Mouse (Mus musculus) hindbrain, embryonic 13.5 days (tissue): Measurements from ENCODE around the gene Gemin2. TPM values are rescaled to one million over a fixed set of nuclear protein-coding genes. Genes with fewer than 3 reads are reported as not detected.
A peak's percentile ranks its signal among the peaks of the same experiment; 100 is the strongest.
"Not testable (repeated sequence)": the region's sequence is repeated elsewhere in the genome, so short reads cannot be mapped to it uniquely, and the experiment has no call there.

Experiments
- ATAC-seq: fragments of 200-750 bp; cut with Nextera tagmentation; 2 replicates; pipeline ENCODE4 v1.8.0; 2017; ENCODE audit warnings: moderate TSS enrichment; ENCODE audit not compliant: low FRiP score
- H3K27ac ChIP-seq: fragments of 300-500 bp; sonication (generic); 2 replicates; pipeline ENCODE4 v1.5.1; 2015; ENCODE audit warnings: inconsistent platforms, mild to moderate bottlenecking, moderate library complexity
- H3K27me3 ChIP-seq: fragments of 300-500 bp; sonication (generic); 2 replicates; pipeline ENCODE4 v1.6.1; 2015; ENCODE audit warnings: mild to moderate bottlenecking, inconsistent platforms
- H3K36me3 ChIP-seq: fragments of 300-500 bp; sonication (generic); 2 replicates; pipeline ENCODE4 v1.6.1; 2015; ENCODE audit warnings: mild to moderate bottlenecking, inconsistent platforms
- H3K4me1 ChIP-seq: fragments of 300-500 bp; sonication (generic); replicated peaks from 2 replicates; pipeline ENCODE4 v1.6.1; 2015; ENCODE audit warnings: inconsistent platforms
- H3K4me2 ChIP-seq: fragments of 300-500 bp; sonication (generic); 2 replicates; pipeline ENCODE4 v1.6.1; 2015; ENCODE audit warnings: inconsistent platforms, mild to moderate bottlenecking, moderate library complexity
- H3K4me3 ChIP-seq: fragments of 300-500 bp; sonication (generic); 2 replicates; pipeline ENCODE4 v1.5.1; 2015; ENCODE audit warnings: mild to moderate bottlenecking, inconsistent platforms
- H3K9ac ChIP-seq: fragments of 300-500 bp; sonication (generic); 2 replicates; pipeline ENCODE4 v1.6.1; 2015; ENCODE audit warnings: mild to moderate bottlenecking, inconsistent platforms
- H3K9me3 ChIP-seq: fragments of 300-500 bp; sonication (generic); 2 replicates; pipeline ENCODE4 v1.6.1; 2016; ENCODE audit warnings: inconsistent platforms
- WGBS: fragments of 180-500 bp; shearing (Covaris S2); methylation state at CpG from one replicate; pipeline ENCODE4 v1.1.7; 2015; 5-methylcytosine and 5-hydroxymethylcytosine counted together
- polyA plus RNA-seq: library from polyadenylated mRNA; unstranded; fragments of >200 nt; fragmentation: Nextera tagmentation; extraction: Ambion mirVana; gene quantifications from 2 replicates; pipeline ENCODE4 v1.2.1, GENCODE M21; 2015

Gemin2 gene
- polyA plus RNA-seq: 17.4 and 17.5 TPM in 2 replicates

GRCm38 (mm10) chr12:59013234-59013633, at the start of gene Gemin2:
Gene Gemin2 (plus strand): TSS chr12:59013393.
- peak within 1 kb of the TSS; percentile 82 for H3K4me3 ChIP-seq
- peak; percentile 69 for ATAC-seq
- WGBS: under 1% methylated on average over 28 of the region's 28 CpGs
- peak within 1 kb of the TSS; percentile 78 for H3K9ac ChIP-seq
- H3K4me1 ChIP-seq: peaks cover 27% of the 10 kb centered on the region
- H3K36me3 ChIP-seq: peaks cover 8% of the 10 kb centered on the region
- no peaks in the 10 kb centered on the region for H3K27me3 ChIP-seq
- peak within 1 kb of the TSS; percentile 67 for H3K27ac ChIP-seq
- no peaks in the 10 kb centered on the region for H3K9me3 ChIP-seq
- peak within 1 kb of the TSS; percentile 86 for H3K4me2 ChIP-seq

DNA sequence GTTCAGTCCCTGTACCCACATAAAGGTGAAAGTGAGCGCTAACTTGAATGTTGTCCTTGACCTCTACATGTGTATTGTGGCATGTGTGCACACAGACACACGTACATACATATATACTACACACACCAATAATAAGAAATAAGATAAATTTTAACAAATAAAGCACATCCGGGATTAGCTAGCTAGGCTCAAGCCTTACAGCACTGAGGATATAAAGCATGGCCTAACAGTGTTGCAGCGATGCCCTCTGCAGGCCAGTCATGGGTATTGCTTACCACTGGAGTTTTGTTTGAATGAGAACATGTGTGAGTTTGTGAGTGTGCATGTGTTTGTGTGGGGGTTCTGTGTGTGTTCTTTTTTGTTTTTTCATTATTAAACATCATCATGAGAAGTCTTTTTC, 48.6 kb upstream of the Gemin2 start:
- no peaks in the 10 kb centered on the region for H3K27me3 ChIP-seq
- peak; percentile 47 for ATAC-seq
- H3K4me3 ChIP-seq: no peak overlapping the region
- no peaks in the 10 kb centered on the region for H3K9me3 ChIP-seq
- H3K36me3 ChIP-seq: peaks cover 60% of the 10 kb centered on the region
- no peak overlapping the region for H3K9ac ChIP-seq
- no peak overlapping the region for H3K4me2 ChIP-seq
- WGBS: 72% methylated on average over 4 of the region's 4 CpGs
- H3K27ac ChIP-seq: no peak overlapping the region
- H3K4me1 ChIP-seq: no peaks in the 10 kb centered on the region

DNA sequence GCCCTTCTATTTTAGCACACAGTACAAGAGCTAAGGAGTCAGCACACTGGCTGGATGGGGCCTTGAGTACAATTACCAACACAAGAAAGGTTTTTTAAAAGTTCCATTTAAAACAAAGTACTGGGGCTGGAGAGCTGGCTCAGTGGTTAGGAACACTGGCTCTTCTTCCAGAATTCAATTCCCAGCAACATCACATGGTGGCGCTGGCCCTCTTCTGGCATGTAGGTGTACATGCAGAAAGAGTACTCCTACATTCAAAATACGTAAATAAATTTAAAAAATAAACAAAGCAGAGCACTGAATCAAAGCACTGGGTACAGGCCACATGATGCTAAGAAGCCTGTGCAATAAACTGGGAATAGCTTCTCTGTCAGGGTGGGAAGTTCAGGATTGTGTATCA, 36.2 kb upstream of the Gemin2 start:
- peaks cover 59% of the 10 kb centered on the region for H3K36me3 ChIP-seq
- H3K4me2 ChIP-seq: no peak overlapping the region
- no peaks in the 10 kb centered on the region for H3K9me3 ChIP-seq
- no peaks in the 10 kb centered on the region for H3K27me3 ChIP-seq
- no peak overlapping the region for H3K4me3 ChIP-seq
- H3K4me1 ChIP-seq: no peaks in the 10 kb centered on the region
- 72% methylated on average over 2 of the region's 2 CpGs for WGBS
- no peak overlapping the region for H3K27ac ChIP-seq
- H3K9ac ChIP-seq: no peak overlapping the region
- no peak for ATAC-seq

GRCm38 (mm10) chr12:58981178-58981661, 32.0 kb upstream of the Gemin2 start:
- H3K9ac ChIP-seq, H3K27me3 ChIP-seq, H3K4me3 ChIP-seq, H3K4me2 ChIP-seq, H3K9me3 ChIP-seq, H3K4me1 ChIP-seq, H3K27ac ChIP-seq, ATAC-seq: not testable (repeated sequence)
- WGBS: 71% methylated on average over 6 of the region's 6 CpGs
- H3K36me3 ChIP-seq: peaks cover 80% of the 10 kb centered on the region

- Histone ChIP-seq H3K4me1 (no peaks in the 10 kb centered on the region), H3K4me3 (no peak overlapping the region), H3K36me3 (peaks cover 82% of the 10 kb centered on the region), H3K27me3 (no peaks in the 10 kb centered on the region), H3K9ac (no peak overlapping the region), H3K9me3 (no peaks in the 10 kb centered on the region), H3K4me2 (no peak overlapping the region), H3K27ac (no peak overlapping the region)
- WGBS: 95% methylated on average over 3 of the region's 3 CpGs
- no peak for ATAC-seq
These were observed 27.4 kb upstream of the Gemin2 start for GRCm38 (mm10) chr12:58985766-58986165.

DNA sequence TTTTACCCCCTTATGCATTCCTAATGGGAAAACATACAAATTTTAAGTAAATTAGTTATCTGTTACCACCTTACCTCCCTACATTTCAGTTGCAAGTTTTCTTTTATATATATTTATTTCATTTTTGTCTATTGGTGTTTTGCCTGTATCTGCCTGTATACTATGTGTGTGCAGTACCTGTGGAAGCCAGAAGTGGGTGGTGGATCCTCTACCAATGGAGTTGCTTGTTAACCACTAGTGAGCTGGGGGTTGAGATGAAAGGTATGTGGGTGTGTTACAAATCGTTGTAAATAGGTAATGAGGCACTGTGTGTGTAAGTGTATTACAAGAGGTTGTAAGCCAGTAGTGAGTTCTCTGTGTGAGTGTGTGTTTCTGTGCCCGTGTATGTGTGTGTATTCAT, 2.7 kb upstream of the Gemin2 start:
- 91% methylated on average over 2 of the region's 2 CpGs for WGBS
- Histone ChIP-seq H3K9ac (peak overlapping the region; percentile 91; the same call in 1 of the 2 replicates), H3K4me1 (peaks cover 29% of the 10 kb centered on the region)

GRCm38 (mm10) chr12:59011275-59011843, 1.8 kb upstream of the Gemin2 start:
- under 1% methylated on average over 25 of the region's 25 CpGs for WGBS
- ATAC-seq: no peak

More for the DNA sequence above, 2.7 kb upstream of the Gemin2 start:
- Histone ChIP-seq H3K27me3 (no peaks in the 10 kb centered on the region), H3K4me2 (peak overlapping the region; percentile 86), H3K27ac (no peak overlapping the region), H3K36me3 (peaks cover 16% of the 10 kb centered on the region), H3K4me3 (peak overlapping the region; percentile 82), H3K9me3 (no peaks in the 10 kb centered on the region)
- no peak for ATAC-seq

DNA sequence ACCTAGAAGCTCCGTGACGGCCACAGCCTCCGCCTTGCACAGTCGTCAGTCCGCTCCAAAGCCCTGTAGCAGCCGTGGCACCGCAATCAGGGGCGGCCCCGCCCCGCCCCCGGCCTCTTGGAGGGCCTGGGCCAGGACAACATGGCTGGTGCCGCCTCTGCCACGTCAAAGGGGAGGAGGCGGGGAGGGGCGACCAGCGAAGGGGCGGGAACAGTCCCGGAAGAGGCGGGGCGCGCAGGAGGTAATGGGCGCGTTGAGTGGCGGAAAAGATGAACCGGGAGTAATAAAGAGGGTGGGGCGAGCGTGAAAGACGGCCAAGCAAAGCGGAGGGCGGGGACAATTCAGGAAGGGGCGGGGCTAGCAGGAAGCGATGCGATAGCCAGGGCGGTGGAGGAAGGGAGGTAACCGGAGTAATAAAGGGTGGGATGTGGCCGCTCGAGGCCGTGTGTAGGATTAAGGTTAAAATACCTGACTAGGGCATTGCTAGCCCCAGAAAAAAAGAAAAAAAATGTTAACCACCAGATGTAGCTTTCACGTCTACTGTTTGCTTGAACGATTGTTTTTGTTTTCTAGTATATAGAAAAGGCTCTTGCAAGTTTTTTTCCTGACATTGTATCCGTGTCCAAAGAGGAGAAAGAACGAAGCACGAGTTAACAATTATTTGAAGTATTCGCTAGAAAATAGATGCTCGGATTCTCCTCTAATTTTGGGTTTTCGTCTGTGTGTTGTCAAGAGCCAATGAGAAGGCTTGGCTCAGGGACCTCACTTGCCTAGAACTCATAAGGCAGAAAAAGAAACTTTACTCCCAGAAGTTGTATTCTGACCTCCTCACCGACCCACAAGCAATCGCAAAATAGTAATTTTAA, 1.1 kb upstream of the Gemin2 start, which contains the start of gene Sec23a:
Gene Sec23a (minus strand): TSS at position 174 of the 866 bp plus-strand sequence.
- Histone ChIP-seq H3K27ac (peak within 1 kb of the TSS; percentile 94), H3K4me3 (peak within 1 kb of the TSS; percentile 82), H3K9ac (peak within 1 kb of the TSS; percentile 91), H3K36me3 (peaks cover 1% of the 10 kb centered on the region), H3K4me2 (peak within 1 kb of the TSS; percentile 86), H3K4me1 (peaks cover 29% of the 10 kb centered on the region), H3K9me3 (no peaks in the 10 kb centered on the region), H3K27me3 (no peaks in the 10 kb centered on the region)
- under 1% methylated on average over 48 of the region's 48 CpGs for WGBS
- ATAC-seq: peak; percentile 97

More at GRCm38 (mm10) chr12:59011275-59011843, 1.8 kb upstream of the Gemin2 start:
- H3K4me3 ChIP-seq: peak overlapping the region; percentile 82
- no peaks in the 10 kb centered on the region for H3K9me3 ChIP-seq
- peak overlapping the region; percentile 91 for H3K9ac ChIP-seq
- H3K27me3 ChIP-seq: no peaks in the 10 kb centered on the region
- H3K36me3 ChIP-seq: peaks cover 7% of the 10 kb centered on the region
- peaks cover 29% of the 10 kb centered on the region for H3K4me1 ChIP-seq
- H3K27ac ChIP-seq: peak overlapping the region; percentile 94
- peak overlapping the region; percentile 86 for H3K4me2 ChIP-seq

DNA sequence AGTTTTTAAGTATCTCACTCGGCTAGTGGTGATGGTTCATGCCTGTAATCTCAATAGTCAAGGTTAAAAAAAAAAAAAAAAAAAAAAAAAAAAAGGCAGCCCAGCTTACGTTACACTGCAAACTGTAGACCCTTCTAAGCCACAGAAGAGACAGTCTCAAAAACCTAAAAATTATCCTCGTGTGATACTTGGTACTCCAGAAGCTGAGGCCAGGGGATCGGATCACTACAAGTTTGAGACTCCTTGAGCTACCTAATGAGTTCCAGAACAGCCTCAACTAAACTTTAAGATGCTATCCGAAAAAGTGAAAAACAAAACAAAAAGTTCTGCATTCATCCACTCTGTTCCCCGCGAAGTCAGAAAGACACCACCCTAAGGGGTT, 492 bp upstream of the Gemin2 start:
- H3K9ac ChIP-seq: 0 out of 2 replicates have a peak overlapping the region, but pooled peaks have one; percentile 78
- H3K27ac ChIP-seq: peak overlapping the region; percentile 67
- H3K9me3 ChIP-seq: no peaks in the 10 kb centered on the region
- peaks cover 29% of the 10 kb centered on the region for H3K4me1 ChIP-seq
- H3K4me2 ChIP-seq: peak overlapping the region; percentile 86
- peaks cover 5% of the 10 kb centered on the region; the same call in 1 of the 2 replicates for H3K36me3 ChIP-seq
- no peaks in the 10 kb centered on the region for H3K27me3 ChIP-seq
- WGBS: 3% methylated on average over 7 of the region's 7 CpGs
- H3K4me3 ChIP-seq: peak overlapping the region; percentile 82
- no peak for ATAC-seq

- no peaks in the 10 kb centered on the region; the same call in 1 of the 2 replicates for H3K4me1 ChIP-seq
- no peak overlapping the region for H3K9ac ChIP-seq
- no peak for ATAC-seq
- peaks cover 41% of the 10 kb centered on the region for H3K36me3 ChIP-seq
- WGBS: 89% methylated on average over 8 of the region's 8 CpGs
- H3K4me2 ChIP-seq: no peak overlapping the region
- H3K27ac ChIP-seq: no peak overlapping the region
- no peaks in the 10 kb centered on the region for H3K9me3 ChIP-seq
- no peak overlapping the region for H3K4me3 ChIP-seq
- no peaks in the 10 kb centered on the region for H3K27me3 ChIP-seq
These were observed 4.8 kb downstream of the Gemin2 start for GRCm38 (mm10) chr12:59017970-59018369.

- Histone ChIP-seq H3K4me1 (no peaks in the 10 kb centered on the region), H3K27ac (no peak overlapping the region), H3K4me3 (no peak overlapping the region), H3K4me2 (no peak overlapping the region), H3K36me3 (peaks cover 51% of the 10 kb centered on the region), H3K9me3 (no peaks in the 10 kb centered on the region), H3K9ac (no peak overlapping the region), H3K27me3 (no peaks in the 10 kb centered on the region)
- 90% methylated on average over 2 of the region's 2 CpGs for WGBS
- no peak for ATAC-seq
These were observed 6.7 kb downstream of the Gemin2 start for GRCm38 (mm10) chr12:59019891-59020290.

GRCm38 (mm10) chr12:59021306-59021705, 8.1 kb downstream of the Gemin2 start:
- no peaks in the 10 kb centered on the region for H3K27me3 ChIP-seq
- H3K4me3 ChIP-seq: no peak overlapping the region
- ATAC-seq: no peak
- H3K4me1 ChIP-seq: no peaks in the 10 kb centered on the region
- H3K27ac ChIP-seq: no peak overlapping the region
- no peak overlapping the region for H3K9ac ChIP-seq
- peaks cover 57% of the 10 kb centered on the region for H3K36me3 ChIP-seq
- WGBS: 93% methylated on average over 4 of the region's 4 CpGs
- H3K9me3 ChIP-seq: no peaks in the 10 kb centered on the region
- no peak overlapping the region for H3K4me2 ChIP-seq
